8 mouse cellular contexts compared by ENCODE assay signal in the genomic region with DNA sequence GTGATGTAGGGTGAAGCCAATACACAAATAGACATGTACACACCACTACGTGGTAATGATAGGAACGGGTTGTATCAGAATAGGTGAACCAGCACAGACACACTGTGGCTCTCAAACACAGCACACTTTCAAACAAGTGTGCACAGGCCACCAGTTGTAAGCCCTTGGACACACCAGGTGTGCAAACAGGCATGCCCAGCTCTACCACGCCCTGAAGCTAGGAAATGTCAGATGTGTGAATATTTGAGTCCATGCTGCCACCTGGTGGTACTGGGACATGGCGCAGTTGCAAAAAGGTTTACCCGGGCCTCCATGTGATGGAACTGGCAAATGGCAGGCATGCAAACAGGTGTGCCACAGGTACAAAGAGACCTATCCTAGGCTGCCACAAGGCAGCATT. TPM values are rescaled to one million over a fixed set of nuclear protein-coding genes. Genes with fewer than 3 reads are reported as not detected.
DNase-seq lines count a peak whose midpoint lies in the region; ATAC-seq and TF ChIP-seq lines count a peak whose summit lies in the region.

No protein-coding gene starts in this region.

- H3K9ac ChIP-seq in liver, postnatal 0 days (replicated peaks) = no peak overlapping the region
- no peak overlapping the region for H3K9ac ChIP-seq in neural tube, embryonic 14.5 days (replicated peaks; ENCODE audit: low read depth, low read length)

- H3K36me3 ChIP-seq in liver, postnatal 0 days (replicated peaks; ENCODE audit: insufficient read depth, low read length) = no peaks in the 10 kb centered on the region
- no peaks in the 10 kb centered on the region for H3K36me3 ChIP-seq in neural tube, embryonic 14.5 days (ENCODE audit: control insufficient read depth, insufficient read depth, low read length)

- H3K4me3 ChIP-seq in liver, postnatal 0 days (ENCODE audit: low read depth, low read length) = no peak overlapping the region
- no peak overlapping the region for H3K4me3 ChIP-seq in neural tube, embryonic 14.5 days (ENCODE audit: low read depth, low read length)

- no peak for TF ChIP-seq EP300 in liver, postnatal 0 days (IDR thresholded peaks at IDR 0.05; ENCODE audit: low read depth)

- no peaks in the 10 kb centered on the region for H3K27me3 ChIP-seq in liver, postnatal 0 days (ENCODE audit: insufficient read depth, low read length)
- no peaks in the 10 kb centered on the region for H3K27me3 ChIP-seq in neural tube, embryonic 14.5 days (ENCODE audit: control insufficient read depth, insufficient read depth, low read length)

- peak; percentile 68 for TF ChIP-seq CTCF in liver, postnatal 0 days (IDR thresholded peaks at IDR 0.05; ENCODE audit: low read depth)

- H3K27ac ChIP-seq in liver, postnatal 0 days (ENCODE audit: low read depth) = no peak overlapping the region
- H3K27ac ChIP-seq in neural tube, embryonic 14.5 days (ENCODE audit: low read depth, low read length) = no peak overlapping the region

- H3K4me1 ChIP-seq in liver, postnatal 0 days (ENCODE audit: insufficient read depth) = no peaks in the 10 kb centered on the region
- H3K4me1 ChIP-seq in neural tube, embryonic 14.5 days (ENCODE audit: control insufficient read depth, insufficient read depth, low read length) = no peaks in the 10 kb centered on the region

- H3K4me2 ChIP-seq in liver, postnatal 0 days (ENCODE audit: low read depth, low read length) = no peak overlapping the region
- no peak overlapping the region for H3K4me2 ChIP-seq in neural tube, embryonic 14.5 days (ENCODE audit: low read depth, low read length)

- WGBS in liver, postnatal 0 days (ENCODE audit: insufficient replicate concordance) = 60% methylated on average over 5 of the region's 5 CpGs
- WGBS in neural tube, embryonic 14.5 days = 61% methylated on average over 5 of the region's 5 CpGs

- peak; percentile 66 for DNase-seq in NIH3T3 (ENCODE audit: low read depth)
- peak; percentile 53 to 68 for DNase-seq in cerebellum, postnatal 25 days
- DNase-seq in heart, postnatal 10 days = peak; percentile 26 to 54
- peak; percentile 51 to 64 for DNase-seq in kidney, postnatal 25 days
- DNase-seq in liver, postnatal 0 days = peak; percentile 55

- peak; percentile 89 for ATAC-seq in CD4-positive, CD25-positive, alpha-beta regulatory T cell, adult 4 months
- ATAC-seq in liver, postnatal 0 days = peak; percentile 54
- peak; percentile 45; the same call in 1 of the 2 replicates for ATAC-seq in neural tube, embryonic 14.5 days (ENCODE audit: low read depth)
- ATAC-seq in erythroid progenitor cell, adult 5-6 weeks (replicated peaks; ENCODE audit: low FRiP score, poor library complexity, severe bottlenecking) = no peak

- intact Hi-C loops in heart, postnatal 10 days (cut with DNase I) = no loop called here

- H3K9me3 ChIP-seq in liver, postnatal 0 days (ENCODE audit: low read length) = no peaks in the 10 kb centered on the region
- H3K9me3 ChIP-seq in neural tube, embryonic 14.5 days (ENCODE audit: control insufficient read depth, low read length) = no peaks in the 10 kb centered on the region

RNA-seq across cellular contexts. Expression of a gene that starts 10.9 kb away (rescaled TPM):
- polyA plus RNA-seq in CD4-positive, CD25-positive, alpha-beta regulatory T cell, adult 4 months (2017; shearing (Covaris generic)) = 10 to 100 TPM; 28.8 to 34.9 TPM
- 10 to 100 TPM; 14.3 to 16.9 TPM for total RNA-seq in heart, postnatal 10 days (2021)
- 2.2 and 3.2 TPM in 2 replicates for polyA plus RNA-seq in liver, postnatal 0 days (2015; fragmentation: Nextera tagmentation; extraction: Ambion mirVana)
- 22.8 and 24.5 TPM in 2 replicates for polyA plus RNA-seq in neural tube, embryonic 14.5 days (2014; fragmentation: Nextera tagmentation; extraction: Ambion mirVana)
- 12.3 and 18.9 TPM in 2 replicates for total RNA-seq in erythroid progenitor cell, adult 5-6 weeks (2015; ENCODE audit: low replicate concordance)
- total RNA-seq in erythroid progenitor cell, adult 5-6 weeks (2017; ENCODE audit: low replicate concordance) = 18.5 and 20.1 TPM in 2 replicates
